Mouse (Mus musculus): Measurements from ENCODE around the gene Fam3c.
A peak's percentile ranks its signal among the peaks of the same experiment; 100 is the strongest.

Gene Fam3c

DNA sequence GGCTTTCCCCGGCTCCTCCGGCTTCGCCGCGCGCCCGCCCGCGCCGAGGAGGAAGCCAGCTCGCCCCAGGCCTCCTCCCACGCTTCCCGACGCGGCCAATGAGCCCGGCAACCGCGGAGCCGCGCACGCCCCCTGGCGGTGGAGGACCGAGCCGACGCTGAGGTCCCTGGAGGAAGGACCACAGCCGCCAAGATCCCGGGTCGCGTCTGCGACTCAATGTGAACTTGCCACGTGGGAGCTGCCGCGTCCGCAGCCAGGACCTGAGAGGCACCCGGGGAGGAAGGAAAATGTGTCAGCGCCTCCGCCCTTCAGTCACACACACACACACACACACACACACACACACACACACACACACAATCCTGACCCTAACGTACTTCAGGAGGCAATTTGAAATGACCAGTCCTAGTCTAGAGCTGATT lies at the start of gene Fam3c:
Fam3c (minus strand) TSS at position 158 of the 422 bp plus-strand sequence.
- DNase-seq (ENCODE audit: low read depth, low spot score): peak; percentile 74

DNA sequence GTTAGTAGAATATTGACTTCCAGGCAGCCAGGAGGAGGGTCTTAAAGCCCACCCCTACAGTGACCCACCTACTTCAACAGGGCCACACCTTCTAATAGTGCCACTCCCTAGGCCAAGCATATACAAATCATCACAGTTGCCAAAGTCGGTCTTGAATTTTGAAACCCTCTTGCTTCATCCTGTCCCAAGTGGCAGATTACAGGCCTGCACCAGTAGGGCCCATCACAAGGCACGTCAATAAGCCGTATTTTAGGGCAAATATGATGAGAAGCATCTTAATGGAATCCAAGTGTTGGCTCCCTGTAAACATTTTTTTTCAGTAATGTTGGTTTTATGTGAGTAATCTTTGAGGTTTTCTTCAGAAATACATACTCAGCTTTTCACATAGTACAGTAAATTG lies 49.0 kb upstream of the Fam3c start:
- DNase-seq (ENCODE audit: low read depth, low spot score): no peak

- no peak for DNase-seq (ENCODE audit: low read depth, low spot score)
These were observed 47.7 kb upstream of the Fam3c start for GRCm38 (mm10) chr6:22403736-22404135.

DNA sequence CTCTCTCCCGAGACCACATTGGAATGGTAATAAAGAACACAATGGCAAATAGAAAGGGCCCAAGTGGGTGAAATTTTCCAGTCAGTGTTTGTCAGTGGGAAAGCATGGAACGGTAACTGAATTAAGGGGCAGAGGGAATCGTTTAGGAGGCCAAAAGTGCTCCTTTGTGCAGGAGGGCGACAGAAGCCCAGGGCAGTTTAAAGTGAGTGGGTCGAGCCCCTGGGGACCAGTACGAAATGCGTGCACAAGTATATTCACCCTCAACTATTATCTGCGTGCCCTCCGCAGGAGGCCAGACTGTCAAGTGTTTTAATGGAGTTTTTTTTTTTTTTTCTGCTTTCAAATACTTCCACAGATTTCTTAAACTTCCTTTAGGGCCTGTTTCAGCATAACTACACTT lies 47.3 kb upstream of the Fam3c start:
- DNase-seq (ENCODE audit: low read depth, low spot score): no peak

DNA sequence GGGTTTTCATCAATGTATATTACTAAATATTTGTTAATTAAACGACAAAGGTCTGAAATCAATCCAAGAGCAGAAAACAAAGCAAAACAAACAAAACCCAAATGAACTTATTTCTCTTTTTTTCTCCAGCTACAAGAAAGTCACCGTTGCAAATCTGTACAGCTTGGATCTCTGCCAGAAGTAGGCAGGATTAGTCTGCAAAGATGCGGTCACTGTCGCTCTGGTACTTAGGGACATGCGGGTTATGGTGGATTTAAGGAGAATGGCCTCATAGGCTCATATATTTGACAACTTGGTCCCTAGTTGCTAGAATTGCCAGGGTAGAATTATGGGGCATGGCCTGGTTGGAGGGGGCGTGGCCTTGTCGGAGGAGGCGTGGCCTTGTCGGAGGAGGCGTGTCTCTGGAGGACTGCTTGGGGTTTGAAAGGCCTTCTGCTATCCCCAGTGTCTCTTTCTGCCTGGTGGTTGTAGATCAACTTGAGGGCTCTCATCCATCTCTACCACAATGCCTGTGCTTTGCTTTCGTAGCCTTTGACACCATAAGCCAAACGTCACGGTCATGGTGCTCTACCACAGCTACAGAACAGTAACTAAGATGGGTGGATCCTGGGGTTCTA lies 46.6 kb upstream of the Fam3c start:
- no peak for DNase-seq (ENCODE audit: low read depth, low spot score)

GRCm38 (mm10) chr6:22402037-22402436 lies 46.0 kb upstream of the Fam3c start:
- no peak for DNase-seq (ENCODE audit: low read depth, low spot score)

- DNase-seq (ENCODE audit: low read depth, low spot score): no peak
These were observed 42.2 kb upstream of the Fam3c start for GRCm38 (mm10) chr6:22398079-22398774.

- DNase-seq (ENCODE audit: low read depth, low spot score): no peak
These were observed 39.2 kb upstream of the Fam3c start for GRCm38 (mm10) chr6:22395207-22395606.

DNA sequence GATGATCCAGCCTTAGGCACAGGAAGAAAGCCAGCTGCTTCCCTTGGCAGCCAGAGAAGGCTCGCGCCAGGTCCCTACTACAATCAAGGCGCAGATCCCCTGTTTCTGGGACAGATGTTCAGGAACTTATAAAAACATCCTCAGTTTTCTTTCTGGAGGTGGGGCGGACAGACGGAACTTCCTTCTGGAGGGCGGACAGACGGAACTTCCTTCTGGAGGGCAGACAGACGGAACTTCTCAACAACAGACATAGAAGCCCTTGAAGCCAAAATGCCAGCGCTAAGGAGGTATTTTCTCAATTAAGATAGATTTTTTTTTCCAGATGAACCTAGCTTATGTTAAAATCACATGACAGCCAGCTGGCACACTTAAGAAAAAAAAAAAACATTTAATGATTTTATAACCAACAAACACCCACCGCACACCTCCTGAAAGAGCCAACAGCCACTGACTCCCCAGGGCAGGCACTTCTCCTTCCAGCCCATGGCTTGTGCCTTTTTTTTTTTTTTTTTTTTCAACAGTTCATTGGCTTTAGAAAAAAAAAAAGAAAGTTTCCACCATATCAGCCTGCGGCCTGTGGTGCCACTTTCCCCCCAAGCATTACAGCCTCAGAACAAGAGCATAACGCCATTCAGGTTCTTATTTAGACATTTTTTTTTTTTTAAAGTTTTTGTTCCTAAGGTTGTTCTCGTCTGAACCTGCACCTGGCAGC lies 34.8 kb upstream of the Fam3c start:
- no peak for DNase-seq (ENCODE audit: low read depth, low spot score)

DNA sequence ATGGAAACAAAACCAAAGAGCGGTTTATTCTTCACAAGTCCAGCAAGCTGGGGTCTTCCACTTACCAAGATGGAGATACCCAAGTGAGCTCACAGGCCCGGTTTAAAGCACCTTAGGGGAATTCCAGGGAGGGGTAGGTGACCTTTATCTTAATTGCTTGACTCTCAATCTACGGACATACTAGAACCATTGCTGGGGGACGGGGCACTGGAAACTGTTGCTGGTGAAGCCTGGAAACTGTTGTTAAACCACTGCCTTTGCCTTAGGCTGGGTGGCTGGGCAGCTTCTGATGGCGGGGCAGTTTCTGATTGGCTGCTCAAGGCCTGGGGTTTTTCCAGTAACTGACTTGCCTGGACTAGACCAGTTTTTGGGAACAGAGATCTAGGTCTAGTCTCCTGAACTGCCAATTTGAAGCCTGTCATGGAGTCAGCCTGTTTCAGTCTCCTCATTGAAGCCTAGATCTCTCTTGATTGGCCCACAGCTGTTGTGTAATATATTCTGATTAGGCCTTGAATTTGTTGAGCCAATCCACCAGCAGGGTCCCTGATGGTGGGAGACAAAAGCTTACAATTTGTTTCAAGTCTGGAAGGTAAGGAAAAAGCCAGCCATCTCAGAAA lies 29.3 kb upstream of the Fam3c start:
- DNase-seq (ENCODE audit: low read depth, low spot score): no peak

DNA sequence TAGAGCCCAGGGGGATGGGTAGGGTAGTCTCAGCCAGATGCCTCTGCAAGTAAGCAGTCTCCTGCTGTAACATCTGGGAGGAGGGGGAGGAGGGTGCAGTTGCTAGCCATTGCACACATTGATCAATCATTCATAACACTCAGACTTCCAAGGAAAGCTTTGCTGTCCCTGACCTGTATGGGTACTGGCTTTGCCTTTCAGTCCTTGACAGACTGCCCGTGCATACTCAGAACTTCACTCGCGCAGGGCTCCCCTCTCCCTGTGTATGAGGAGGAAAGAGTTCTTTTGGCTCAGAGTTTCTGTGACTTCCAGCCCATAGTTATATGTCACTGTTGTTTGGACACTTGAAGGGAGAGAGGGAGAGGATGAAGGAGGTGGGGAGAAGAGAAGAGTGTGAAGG lies 24.2 kb upstream of the Fam3c start:
- no peak for DNase-seq (ENCODE audit: low read depth, low spot score)

GRCm38 (mm10) chr6:22379831-22380230 lies 23.8 kb upstream of the Fam3c start:
- no peak for DNase-seq (ENCODE audit: low read depth, low spot score)

DNA sequence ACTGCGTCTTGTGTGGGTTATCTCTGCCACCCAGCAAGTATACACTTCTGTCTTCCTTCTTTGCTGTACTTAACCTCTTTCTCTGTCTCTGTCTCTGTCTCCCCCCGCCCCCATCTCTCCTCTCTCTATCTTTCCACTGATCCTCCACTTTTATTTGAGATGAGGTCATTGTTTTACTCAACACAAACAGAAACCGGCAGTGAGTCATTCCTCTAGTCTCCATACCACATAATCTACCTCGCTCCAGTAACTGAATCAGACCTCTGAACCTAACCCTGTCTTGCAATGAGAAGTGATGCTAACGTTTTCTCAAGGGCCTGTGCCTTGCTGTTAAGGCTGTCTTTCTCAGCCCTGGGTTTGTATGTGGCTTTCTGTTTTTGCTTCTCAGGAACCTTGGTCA lies 22.4 kb upstream of the Fam3c start:
- DNase-seq (ENCODE audit: low read depth, low spot score): no peak

DNA sequence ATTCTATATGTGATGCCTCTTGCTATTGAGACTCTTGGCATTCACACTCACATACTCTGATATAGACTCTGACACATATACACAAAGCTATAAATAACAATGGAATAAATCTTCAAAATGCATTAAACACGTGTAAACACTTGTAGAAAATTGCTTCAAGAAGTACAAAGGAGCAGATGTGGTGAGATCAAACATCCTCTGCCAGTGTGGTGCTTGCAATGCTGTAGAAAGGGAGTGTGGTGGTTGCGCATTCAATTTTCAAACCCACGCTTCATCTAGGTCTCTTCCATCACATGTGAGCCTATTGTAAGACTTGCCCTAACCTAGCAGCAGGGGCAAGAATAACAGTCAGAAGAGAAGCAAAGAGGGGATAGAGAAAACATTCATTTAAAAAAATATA lies 18.7 kb upstream of the Fam3c start:
- no peak for DNase-seq (ENCODE audit: low read depth, low spot score)

DNA sequence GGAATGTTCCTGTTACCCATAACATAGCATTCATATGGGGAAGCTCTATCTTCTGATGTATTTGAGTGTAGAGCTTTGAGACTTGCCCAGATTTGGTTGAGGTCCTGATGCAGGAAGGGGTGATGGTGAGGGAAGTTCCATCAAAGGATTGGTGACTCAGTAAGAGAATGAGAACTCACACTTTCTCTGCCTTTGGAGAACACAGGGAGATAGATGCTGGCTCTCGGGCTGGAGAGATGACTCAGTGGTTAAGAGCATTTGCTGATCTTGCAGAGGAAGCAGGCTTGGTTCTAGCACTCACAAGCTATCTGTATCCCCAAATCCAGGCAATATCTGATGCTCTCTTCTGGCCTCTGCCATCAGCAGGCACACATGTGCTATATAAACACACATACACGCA lies 17.4 kb upstream of the Fam3c start:
- no peak for DNase-seq (ENCODE audit: low read depth, low spot score)

DNA sequence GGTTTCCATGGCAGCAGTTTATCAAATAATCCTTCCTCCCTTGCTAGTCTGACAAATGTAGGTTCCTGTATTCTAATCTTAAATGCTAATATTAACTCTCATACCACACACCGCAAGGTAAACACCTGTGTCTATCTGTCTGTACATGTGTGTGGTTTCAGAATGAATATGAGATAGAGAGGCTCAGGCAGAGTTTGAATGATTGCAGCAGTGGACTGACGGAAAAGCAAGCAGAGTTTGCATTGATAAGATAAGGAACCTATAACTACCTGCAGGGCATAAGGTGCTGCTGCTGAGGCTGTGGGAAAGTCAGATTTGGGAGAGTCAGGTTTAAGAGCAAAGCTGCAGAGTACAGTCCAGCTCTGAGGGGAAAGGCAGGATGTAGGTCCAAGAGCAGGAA lies 10.9 kb upstream of the Fam3c start:
- no peak for DNase-seq (ENCODE audit: low read depth, low spot score)

- no peak for DNase-seq (ENCODE audit: low read depth, low spot score)
These were observed 7.5 kb upstream of the Fam3c start for GRCm38 (mm10) chr6:22363590-22363989.

- DNase-seq (ENCODE audit: low read depth, low spot score): no peak
These were observed 5.9 kb upstream of the Fam3c start for GRCm38 (mm10) chr6:22361941-22362340.

GRCm38 (mm10) chr6:22359019-22359418 lies 3.0 kb upstream of the Fam3c start:
- DNase-seq (ENCODE audit: low read depth, low spot score): no peak

DNA sequence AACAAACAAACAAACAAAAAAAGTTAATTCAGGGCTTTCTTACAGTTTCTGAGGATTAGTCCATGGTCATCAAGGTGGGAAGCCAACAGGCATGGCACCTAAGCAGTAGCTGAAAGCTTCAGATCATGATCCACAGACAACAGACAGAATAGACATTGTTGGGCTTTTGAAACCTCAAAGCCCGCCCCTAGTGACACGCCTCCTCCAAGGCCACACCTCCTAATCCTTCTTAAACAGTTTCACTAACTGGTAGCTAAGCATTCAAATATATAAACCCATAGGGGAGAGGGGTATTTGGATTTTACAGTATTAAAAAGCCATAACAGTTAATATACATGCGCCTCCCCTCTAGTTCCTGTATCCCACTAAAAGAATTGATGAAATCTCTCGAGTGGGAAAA lies 1.3 kb upstream of the Fam3c start:
- no peak for DNase-seq (ENCODE audit: low read depth, low spot score)

- no peak for DNase-seq (ENCODE audit: low read depth, low spot score)
These were observed 502 bp downstream of the Fam3c start for GRCm38 (mm10) chr6:22355396-22356085.

DNA sequence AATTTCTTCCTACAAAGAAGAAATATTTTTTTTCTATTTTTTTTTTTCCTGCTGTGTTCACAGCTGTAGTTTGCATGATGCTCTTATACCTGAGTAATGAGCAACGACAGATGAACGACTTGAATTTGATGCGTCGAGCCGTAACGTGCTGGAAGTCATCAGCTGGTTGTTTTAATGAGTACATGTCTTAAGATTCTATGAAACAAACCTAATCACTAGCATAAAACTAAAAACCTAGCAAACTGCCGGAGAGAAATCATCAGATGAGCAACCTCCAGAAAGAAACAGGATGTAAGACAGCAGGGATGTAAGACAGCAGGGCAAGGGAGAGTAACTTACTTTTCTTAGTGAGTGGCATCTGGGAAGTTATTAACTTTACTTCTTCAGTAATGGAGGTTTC lies 1.4 kb downstream of the Fam3c start:
- DNase-seq (ENCODE audit: low read depth, low spot score): no peak

Data from brain, embryonic 18.5 days (tissue).